ENCODE assay signal across 15 mouse cellular contexts in genomic region chr4:32936762-32937341, GRCm38 (mm10). TPM values are rescaled to one million over a fixed set of nuclear protein-coding genes. Genes with fewer than 3 reads are reported as not detected.
DNase-seq lines count a peak whose midpoint lies in the region; ATAC-seq and TF ChIP-seq lines count a peak whose summit lies in the region.
"Had no signal": no experiment of that assay in that cellular context is flagged by ENCODE, and none has a peak within 500 bp of the region (broad histone marks: within the 10 kb centered on the region; RNA-seq: fewer than 3 reads in every experiment).

No protein-coding gene starts in this region.

- no peak for TF ChIP-seq CTCF in ES-Bruce4 (IDR thresholded peaks at IDR 0.05; ENCODE audit: low read depth, low read length)

- H3K4me2 ChIP-seq in heart, embryonic 14.5 days (ENCODE audit: low read length) = peak overlapping the region; percentile 53
- H3K4me2 ChIP-seq in limb, embryonic 12.5 days = no peak overlapping the region
- no peak overlapping the region for H3K4me2 ChIP-seq in liver, embryonic 11.5 days
- H3K4me2 ChIP-seq: hindbrain, embryonic 15.5 days; liver, embryonic 12.5 days had no signal

- H3K9me3 ChIP-seq in heart, embryonic 14.5 days (ENCODE audit: control insufficient read depth, low read length) = no peaks in the 10 kb centered on the region
- no peaks in the 10 kb centered on the region for H3K9me3 ChIP-seq in ES-Bruce4 (replicated peaks; ENCODE audit: control insufficient read depth, insufficient read depth, low read length, poor library complexity, severe bottlenecking)
- no peaks in the 10 kb centered on the region for H3K9me3 ChIP-seq in ES-E14 (ENCODE audit: control insufficient read depth, insufficient read depth, low read depth, low read length)
- H3K9me3 ChIP-seq in limb, embryonic 12.5 days = no peaks in the 10 kb centered on the region
- no peaks in the 10 kb centered on the region for H3K9me3 ChIP-seq in liver, embryonic 11.5 days (ENCODE audit: control insufficient read depth, low read length)
- H3K9me3 ChIP-seq: hindbrain, embryonic 15.5 days; liver, embryonic 12.5 days had no signal

- in situ Hi-C loops in ES-E14 (cut with MboI; ENCODE audit: low sequenced_read_pairs in 2 of 2, unreplicated experiment in 2 of 2) = no loop called here

- no peak overlapping the region for H3K4me3 ChIP-seq in heart, embryonic 14.5 days (ENCODE audit: control insufficient read depth in 1 of 2, insufficient read depth in 1 of 2, low read depth in 1 of 2, low read length in 2 of 2)
- H3K4me3 ChIP-seq in ES-Bruce4 (ENCODE audit: low read depth, low read length) = no peak overlapping the region
- H3K4me3 ChIP-seq in ES-E14 (ENCODE audit: insufficient read depth in 1 of 2, low read depth in 1 of 2, low read length in 2 of 2, poor library complexity in 1 of 2, severe bottlenecking in 1 of 2) = no peak overlapping the region
- no peak overlapping the region for H3K4me3 ChIP-seq in limb, embryonic 12.5 days (replicated peaks)
- no peak overlapping the region for H3K4me3 ChIP-seq in liver, embryonic 11.5 days (ENCODE audit: low read depth, low read length)
- H3K4me3 ChIP-seq: hindbrain, embryonic 15.5 days; liver, embryonic 12.5 days had no signal

- TF ChIP-seq POLR2A in ES-Bruce4 (IDR thresholded peaks at IDR 0.05; ENCODE audit: insufficient read depth, low read length) = no peak

- no peak for ATAC-seq in heart, embryonic 14.5 days (ENCODE audit: insufficient number of reproducible peaks, insufficient read depth, low FRiP score, low read depth)
- no peak for ATAC-seq in limb, embryonic 12.5 days (ENCODE audit: insufficient number of reproducible peaks, insufficient read depth, low FRiP score, low TSS enrichment, low read depth)
- no peak for ATAC-seq in liver, embryonic 11.5 days (replicated peaks; ENCODE audit: low FRiP score)
- ATAC-seq: liver, embryonic 12.5 days had no signal

- TF ChIP-seq EP300 in ES-Bruce4 (IDR thresholded peaks at IDR 0.05; ENCODE audit: insufficient read depth, low read depth, low read length) = no peak

- intact Hi-C loops in heart, postnatal 36 days (cut with DNase I) = no loop called here

- peaks cover 6 to 14% of the 10 kb centered on the region in 2 experiments; a peak in 3 of 4 replicates for H3K4me1 ChIP-seq in heart, embryonic 14.5 days (ENCODE audit: control insufficient read depth in 2 of 2, insufficient read depth in 2 of 2, low read length in 2 of 2)
- H3K4me1 ChIP-seq in ES-Bruce4 (ENCODE audit: control insufficient read depth, insufficient read depth, low read length) (peaks cover 8% of the 10 kb centered on the region), ES-E14 (ENCODE audit: control insufficient read depth in 2 of 2, insufficient read depth in 2 of 2, low read length in 2 of 2, poor library complexity in 1 of 2) (peaks cover 4 to 18% of the 10 kb centered on the region in 2 experiments; a peak in 3 of 4 replicates)
- peaks cover 10% of the 10 kb centered on the region for H3K4me1 ChIP-seq in limb, embryonic 12.5 days (replicated peaks)
- H3K4me1 ChIP-seq in liver, embryonic 11.5 days (replicated peaks; ENCODE audit: control insufficient read depth, insufficient read depth, low read length) = peaks cover 4% of the 10 kb centered on the region; the same call in 1 of the 2 replicates
- H3K4me1 ChIP-seq: hindbrain, embryonic 15.5 days; liver, embryonic 12.5 days had no signal

- peak overlapping the region; percentile 38 for H3K9ac ChIP-seq in heart, embryonic 14.5 days (ENCODE audit: low read length)
- H3K9ac ChIP-seq in ES-Bruce4 (ENCODE audit: low read depth, poor library complexity, severe bottlenecking) (no peak overlapping the region), ES-E14 (ENCODE audit: insufficient read depth, low read depth, low read length, poor library complexity, severe bottlenecking) (no peak overlapping the region)
- no peak overlapping the region for H3K9ac ChIP-seq in limb, embryonic 12.5 days (replicated peaks)
- no peak overlapping the region for H3K9ac ChIP-seq in liver, embryonic 11.5 days (ENCODE audit: low read depth, low read length)
- H3K9ac ChIP-seq: hindbrain, embryonic 15.5 days; liver, embryonic 12.5 days had no signal

- WGBS in heart, embryonic 14.5 days = 6% methylated on average over 9 of the region's 9 CpGs
- 54% methylated on average over 9 of the region's 9 CpGs for WGBS in limb, embryonic 12.5 days
- 32% methylated on average over 9 of the region's 9 CpGs for WGBS in liver, embryonic 11.5 days

- peak overlapping the region; percentile 6 to 53; a peak in 2 of 4 replicates for H3K27ac ChIP-seq in heart, embryonic 14.5 days (replicated peaks in 1 of 2; ENCODE audit: control insufficient read depth in 1 of 2, insufficient read depth in 1 of 2, low read depth in 2 of 2, low read length in 2 of 2)
- H3K27ac ChIP-seq in ES-Bruce4 (ENCODE audit: insufficient read depth, low read length) (0 out of 2 replicates have a peak overlapping the region, but pooled peaks have one; percentile 4), ES-E14 (ENCODE audit: insufficient read depth, low read depth, low read length, poor library complexity, severe bottlenecking) (peak overlapping the region; percentile 20; the same call in 1 of the 2 replicates)
- peak overlapping the region; percentile 45; the same call in 1 of the 2 replicates for H3K27ac ChIP-seq in limb, embryonic 12.5 days
- H3K27ac ChIP-seq in liver, embryonic 11.5 days (ENCODE audit: low read depth, low read length) = no peak overlapping the region
- H3K27ac ChIP-seq: hindbrain, embryonic 15.5 days; liver, embryonic 12.5 days had no signal

- H3K36me3 ChIP-seq in heart, embryonic 14.5 days (ENCODE audit: control insufficient read depth, insufficient read depth, low read length) = no peaks in the 10 kb centered on the region
- H3K36me3 ChIP-seq in ES-Bruce4 (ENCODE audit: control insufficient read depth, insufficient read depth, low read length, poor library complexity, severe bottlenecking) (no peaks in the 10 kb centered on the region), ES-E14 (ENCODE audit: control insufficient read depth, insufficient read depth, low read length, poor library complexity, severe bottlenecking) (no peaks in the 10 kb centered on the region)
- H3K36me3 ChIP-seq in limb, embryonic 12.5 days = no peaks in the 10 kb centered on the region
- no peaks in the 10 kb centered on the region for H3K36me3 ChIP-seq in liver, embryonic 11.5 days (ENCODE audit: control insufficient read depth, insufficient read depth, low read length)
- H3K36me3 ChIP-seq: hindbrain, embryonic 15.5 days; liver, embryonic 12.5 days had no signal

- DNase-seq in heart, postnatal 36 days = no peak
- no peak for DNase-seq in ES-E14 (ENCODE audit: low read depth, low spot score)
- no peak for DNase-seq in cerebellum, adult 9-10 months
- no peak for DNase-seq in liver, embryonic 11.5 days (ENCODE audit: low spot score)
- DNase-seq: cerebellum, adult 11-12 months; kidney, postnatal 10 days; layer of hippocampus, postnatal 36 days; thymus, adult 18-20 months had no signal

- no peaks in the 10 kb centered on the region for H3K27me3 ChIP-seq in heart, embryonic 14.5 days (ENCODE audit: control insufficient read depth, insufficient read depth, low read length)
- no peaks in the 10 kb centered on the region for H3K27me3 ChIP-seq in ES-Bruce4 (ENCODE audit: control insufficient read depth, insufficient read depth, low read length, poor library complexity, severe bottlenecking)
- H3K27me3 ChIP-seq in limb, embryonic 12.5 days = no peaks in the 10 kb centered on the region
- H3K27me3 ChIP-seq in liver, embryonic 11.5 days (replicated peaks; ENCODE audit: control insufficient read depth, insufficient read depth, low read length) = no peaks in the 10 kb centered on the region
- H3K27me3 ChIP-seq: hindbrain, embryonic 15.5 days had no signal

TF ChIP-seq in ES-E14, 5 proteins besides CTCF, POLR2A, EP300 and RAD21:
- no peak for TF ChIP-seq ZC3H11A (IDR thresholded peaks at IDR 0.05; ENCODE audit: borderline replicate concordance, low read depth, low read length)

RNA-seq across cellular contexts. Expression of gene Ankrd6, which starts 13.8 kb away (rescaled TPM):
- polyA plus RNA-seq in heart, embryonic 14.5 days (2014; fragmentation: Nextera tagmentation; extraction: Ambion mirVana) = 4.5 and 4.6 TPM in 2 replicates
- 1 to 10 TPM; 3.6 to 7.4 TPM for total RNA-seq in heart, postnatal 36 days (2021)
- 11.8 and 12.0 TPM in 2 replicates for polyA plus RNA-seq in ES-Bruce4 (2011; ENCODE audit: insufficient read depth, insufficient read length, low read depth, missing spikeins)
- total RNA-seq in ES-E14 (2012; rRNA removed) = 7.8 TPM in 2 replicates
- 13.6 and 14.0 TPM in 2 replicates for polyA plus RNA-seq in limb, embryonic 12.5 days (2016; fragmentation: Nextera tagmentation; extraction: Ambion mirVana)
- polyA plus RNA-seq in liver, embryonic 11.5 days (2014; fragmentation: Nextera tagmentation; extraction: Ambion mirVana) = 3.0 and 3.4 TPM in 2 replicates
- total RNA-seq: neutrophil, adult 5-6 weeks had no signal

RNA-seq across cellular contexts. Expression of gene Rragd, which starts 46.0 kb away (rescaled TPM):
- polyA plus RNA-seq in heart, embryonic 14.5 days (2014; fragmentation: Nextera tagmentation; extraction: Ambion mirVana) = 53.2 and 54.8 TPM in 2 replicates
- total RNA-seq in heart, postnatal 36 days (2021) = 10 to 100 TPM; 89.1 to 92.1 TPM
- polyA plus RNA-seq in ES-Bruce4 (2011; ENCODE audit: insufficient read depth, insufficient read length, low read depth, missing spikeins) = 27.0 and 27.2 TPM in 2 replicates
- total RNA-seq in ES-E14 (2012; rRNA removed) = 14.4 and 15.0 TPM in 2 replicates
- polyA plus RNA-seq in limb, embryonic 12.5 days (2016; fragmentation: Nextera tagmentation; extraction: Ambion mirVana) = 23.9 and 26.0 TPM in 2 replicates
- polyA plus RNA-seq in liver, embryonic 11.5 days (2014; fragmentation: Nextera tagmentation; extraction: Ambion mirVana) = 4.6 and 4.9 TPM in 2 replicates
- total RNA-seq: megakaryocyte progenitor cell, adult 5-6 weeks had no signal
